Mouse (Mus musculus): ENCODE data around the gene Nsmce4a. TPM values are rescaled to one million over a fixed set of nuclear protein-coding genes. Genes with fewer than 3 reads are reported as not detected.
"Not testable (repeated sequence)": the region's sequence is repeated elsewhere in the genome, so short reads cannot be mapped to it uniquely, and the experiment has no call there.

Gene Nsmce4a
- total RNA-seq, 2 experiments from 2014 or later = 60.1 to 72.7 TPM

GRCm38 (mm10) chr7:130537068-130537467 is 35.9 kb downstream of the Nsmce4a start:
- DNase-seq = no peak

- DNase-seq = no peak
Observed at GRCm38 (mm10) chr7:130535174-130535573, 37.7 kb downstream of the Nsmce4a start.

GRCm38 (mm10) chr7:130533316-130534260 is 39.3 kb downstream of the Nsmce4a start:
- DNase-seq = peak; percentile 96

GRCm38 (mm10) chr7:130531138-130531537 is 41.8 kb downstream of the Nsmce4a start:
- DNase-seq = not testable (repeated sequence)

- DNase-seq = no peak
Observed at GRCm38 (mm10) chr7:130527306-130527705, 45.6 kb downstream of the Nsmce4a start.

GRCm38 (mm10) chr7:130523451-130523850 is 49.5 kb downstream of the Nsmce4a start:
- no peak for DNase-seq

GRCm38 (mm10) chr7:130520812-130521422 is 52.0 kb downstream of the Nsmce4a start:
- no peak for DNase-seq

- DNase-seq = no peak
Observed at GRCm38 (mm10) chr7:130520049-130520425, 52.9 kb downstream of the Nsmce4a start, which contains the start of gene Ate1. Ate1 (minus strand) TSS chr7:130520369.

- peak; percentile 99 for DNase-seq
Observed at GRCm38 (mm10) chr7:130519096-130520048, 53.5 kb downstream of the Nsmce4a start.

GRCm38 (mm10) chr7:130518213-130519095 is 54.5 kb downstream of the Nsmce4a start:
- DNase-seq = no peak

GRCm38 (mm10) chr7:130510243-130510642 is 62.7 kb downstream of the Nsmce4a start:
- no peak for DNase-seq

- DNase-seq = peak; percentile 43
Observed at GRCm38 (mm10) chr7:130503006-130503405, 69.9 kb downstream of the Nsmce4a start.

- DNase-seq = peak; percentile 7
Observed at GRCm38 (mm10) chr7:130501499-130501898, 71.4 kb downstream of the Nsmce4a start.

- no peak for DNase-seq
Observed at GRCm38 (mm10) chr7:130493346-130493745, 79.6 kb downstream of the Nsmce4a start.

- no peak for DNase-seq
Observed at GRCm38 (mm10) chr7:130492026-130492425, 80.9 kb downstream of the Nsmce4a start.

Other genes with a start within 250 kb of the Nsmce4a start
- 10 to 100 TPM; 32.6 to 35.1 TPM for gene Ate1, start 52.7 kb downstream of the Nsmce4a start, total RNA-seq (2021)
- 10 to 100 TPM; 27.5 to 58.4 TPM for gene Tacc2, start 4.3 kb upstream of the Nsmce4a start, total RNA-seq (2021)
- under 1 TPM in 1 of 2 experiments, not detected in 1; 0.18 TPM for gene Btbd16, start 201.0 kb upstream of the Nsmce4a start, total RNA-seq (2021)

All from adrenal gland, postnatal 10 days (tissue).